Mouse (Mus musculus) brain, embryonic 14.5 days (tissue): ENCODE measurements around the gene Acot3.
"Not testable (repeated sequence)": the region's sequence is repeated elsewhere in the genome, so short reads cannot be mapped to it uniquely, and the experiment has no call there.

ENCODE experiments used
- CTCF ChIP-seq: fragments of 200-500 bp; IDR thresholded peaks from 2 replicates; pipeline ENCODE4 v1.5.1; 2012; ENCODE audit warnings: inconsistent platforms, mild to moderate bottlenecking, moderate library complexity, borderline replicate concordance; ENCODE audit not compliant: insufficient read depth, insufficient read length; ENCODE audit errors: extremely low read depth
- POLR2A ChIP-seq: fragments of 200-500 bp; IDR thresholded peaks from 2 replicates; pipeline ENCODE4 v1.6.1; 2012; ENCODE audit warnings: mild to moderate bottlenecking, inconsistent platforms, borderline replicate concordance; ENCODE audit not compliant: poor library complexity, insufficient read depth, insufficient read length, severe bottlenecking; ENCODE audit errors: extremely low read depth

GRCm38 (mm10) chr12:84029043-84029442 is 22.9 kb upstream of the Acot3 start:
- not testable (repeated sequence) for TF ChIP-seq CTCF, POLR2A
